In genomic region chr15:97830253-97830787, GRCm38 (mm10) we compare ENCODE assay signal across 7 mouse cellular contexts. TPM values are rescaled to one million over a fixed set of nuclear protein-coding genes. Genes with fewer than 3 reads are reported as not detected.
DNase-seq lines count a peak whose midpoint lies in the region; ATAC-seq lines count a peak whose summit lies in the region.

No protein-coding gene starts in this region.

- peak; percentile 17; the same call in 1 of the 2 replicates for ATAC-seq in neural tube, embryonic 11.5 days (ENCODE audit: insufficient read depth, low FRiP score, low TSS enrichment)
- ATAC-seq in embryonic facial prominence, embryonic 14.5 days (ENCODE audit: low read depth), result peak; percentile 3; the same call in 1 of the 2 replicates
- ATAC-seq in hindbrain, embryonic 13.5 days (ENCODE audit: low FRiP score), result no peak; the same call in 1 of the 2 replicates
- ATAC-seq in granulocyte monocyte progenitor cell, adult 5-6 weeks (replicated peaks; ENCODE audit: poor library complexity, severe bottlenecking), result no peak

- H3K27ac ChIP-seq in neural tube, embryonic 11.5 days (ENCODE audit: low read depth, low read length), result peak overlapping the region; percentile 93
- H3K27ac ChIP-seq in embryonic facial prominence, embryonic 14.5 days (replicated peaks; ENCODE audit: low read depth, low read length), result peak overlapping the region; percentile 98
- H3K27ac ChIP-seq in hindbrain, embryonic 13.5 days, result peak overlapping the region; percentile 98
- H3K27ac ChIP-seq in midbrain, embryonic 10.5 days (replicated peaks), result peak overlapping the region; percentile 100

- H3K4me2 ChIP-seq in neural tube, embryonic 11.5 days (ENCODE audit: low read depth), result peak overlapping the region; percentile 79
- peak overlapping the region; percentile 74 for H3K4me2 ChIP-seq in embryonic facial prominence, embryonic 14.5 days (ENCODE audit: low read depth, low read length)
- H3K4me2 ChIP-seq in hindbrain, embryonic 13.5 days, result peak overlapping the region; percentile 72

- no peak for DNase-seq in neural tube, embryonic 11.5 days (ENCODE audit: low spot score)
- no peak for DNase-seq in neural tube, embryonic 10.5 days (ENCODE audit: extremely low spot score, low spot score)
- no peak for DNase-seq in embryonic facial prominence, embryonic 14.5 days (ENCODE audit: low spot score)
- peak; percentile 38 for DNase-seq in midbrain, embryonic 10.5 days (ENCODE audit: low spot score)
- DNase-seq in adrenal gland, adult 18-20 months (ENCODE audit: low spot score in 2 of 2), result no peak

- H3K4me3 ChIP-seq in neural tube, embryonic 11.5 days (ENCODE audit: low read depth, low read length), result peak overlapping the region; percentile 93
- peak overlapping the region; percentile 89 for H3K4me3 ChIP-seq in embryonic facial prominence, embryonic 14.5 days (ENCODE audit: low read depth, low read length)
- H3K4me3 ChIP-seq in hindbrain, embryonic 13.5 days, result peak overlapping the region; percentile 89
- peak overlapping the region; percentile 95 for H3K4me3 ChIP-seq in midbrain, embryonic 10.5 days

- no peaks in the 10 kb centered on the region for H3K9me3 ChIP-seq in neural tube, embryonic 11.5 days (ENCODE audit: control insufficient read depth, low read length)
- no peaks in the 10 kb centered on the region for H3K9me3 ChIP-seq in embryonic facial prominence, embryonic 14.5 days (ENCODE audit: control insufficient read depth, low read length)
- H3K9me3 ChIP-seq in hindbrain, embryonic 13.5 days, result no peaks in the 10 kb centered on the region
- no peaks in the 10 kb centered on the region for H3K9me3 ChIP-seq in midbrain, embryonic 10.5 days (replicated peaks)

- no peaks in the 10 kb centered on the region for H3K36me3 ChIP-seq in neural tube, embryonic 11.5 days (ENCODE audit: control insufficient read depth, insufficient read depth, low read length)
- H3K36me3 ChIP-seq in embryonic facial prominence, embryonic 14.5 days (ENCODE audit: control insufficient read depth, insufficient read depth, low read length), result no peaks in the 10 kb centered on the region
- no peaks in the 10 kb centered on the region; the same call in 1 of the 2 replicates for H3K36me3 ChIP-seq in hindbrain, embryonic 13.5 days
- peaks cover 3% of the 10 kb centered on the region; the same call in 1 of the 2 replicates for H3K36me3 ChIP-seq in midbrain, embryonic 10.5 days

- H3K9ac ChIP-seq in neural tube, embryonic 11.5 days (ENCODE audit: low read length), result peak overlapping the region; percentile 97
- peak overlapping the region; percentile 97 for H3K9ac ChIP-seq in embryonic facial prominence, embryonic 14.5 days (ENCODE audit: low read depth, low read length)
- peak overlapping the region; percentile 99 for H3K9ac ChIP-seq in hindbrain, embryonic 13.5 days

- 14% methylated on average over 12 of the region's 12 CpGs for WGBS in neural tube, embryonic 11.5 days
- 12% methylated on average over 10 of the region's 12 CpGs for WGBS in embryonic facial prominence, embryonic 14.5 days
- WGBS in hindbrain, embryonic 13.5 days, result 11% methylated on average over 12 of the region's 12 CpGs
- 9% methylated on average over 12 of the region's 12 CpGs for WGBS in midbrain, embryonic 10.5 days

- H3K27me3 ChIP-seq in neural tube, embryonic 11.5 days (ENCODE audit: control insufficient read depth, insufficient read depth, low read length), result no peaks in the 10 kb centered on the region
- no peaks in the 10 kb centered on the region for H3K27me3 ChIP-seq in embryonic facial prominence, embryonic 14.5 days (replicated peaks; ENCODE audit: control insufficient read depth, insufficient read depth, low read length)
- 0 out of 2 replicates have a peak, but pooled peaks cover 4% of the 10 kb centered on the region for H3K27me3 ChIP-seq in hindbrain, embryonic 13.5 days
- peaks cover 38% of the 10 kb centered on the region for H3K27me3 ChIP-seq in midbrain, embryonic 10.5 days (ENCODE audit: low read depth, poor library complexity, severe bottlenecking)

- peaks cover 26% of the 10 kb centered on the region for H3K4me1 ChIP-seq in neural tube, embryonic 11.5 days (ENCODE audit: control insufficient read depth, insufficient read depth, low read length)
- H3K4me1 ChIP-seq in embryonic facial prominence, embryonic 14.5 days (ENCODE audit: control insufficient read depth, insufficient read depth, low read length), result peaks cover 47% of the 10 kb centered on the region
- H3K4me1 ChIP-seq in hindbrain, embryonic 13.5 days (replicated peaks), result peaks cover 70% of the 10 kb centered on the region
- peaks cover 73% of the 10 kb centered on the region for H3K4me1 ChIP-seq in midbrain, embryonic 10.5 days

RNA-seq across cellular contexts. Expression of gene Hdac7, which starts 14.0 kb away (rescaled TPM):
- 21.0 and 23.2 TPM in 2 replicates for polyA plus RNA-seq in neural tube, embryonic 11.5 days (2014; fragmentation: Nextera tagmentation; extraction: Ambion mirVana)
- 30.8 and 31.7 TPM in 2 replicates for polyA plus RNA-seq in embryonic facial prominence, embryonic 14.5 days (2014; fragmentation: Nextera tagmentation; extraction: Ambion mirVana)
- polyA plus RNA-seq in hindbrain, embryonic 13.5 days (2015; fragmentation: Nextera tagmentation; extraction: Ambion mirVana), result 27.9 and 28.1 TPM in 2 replicates
- 23.9 and 24.7 TPM in 2 replicates for polyA plus RNA-seq in midbrain, embryonic 10.5 days (2016; fragmentation: Nextera tagmentation; extraction: Ambion mirVana)
- total RNA-seq in granulocyte monocyte progenitor cell, adult 5-6 weeks (2014; fragmentation: Nextera tagmentation), result 33.3 and 52.1 TPM in 2 replicates
- total RNA-seq in granulocyte monocyte progenitor cell, adult 5-6 weeks (2017), result 3.5 and 6.1 TPM in 2 replicates
- 10 to 100 TPM; 29.7 to 55.2 TPM for total RNA-seq in adrenal gland, adult 18-20 months (2021)

RNA-seq across cellular contexts. Expression of gene Slc48a1, which starts 52.0 kb away (rescaled TPM):
- 29.2 and 29.3 TPM in 2 replicates for polyA plus RNA-seq in neural tube, embryonic 11.5 days (2014; fragmentation: Nextera tagmentation; extraction: Ambion mirVana)
- 37.5 and 41.9 TPM in 2 replicates for polyA plus RNA-seq in embryonic facial prominence, embryonic 14.5 days (2014; fragmentation: Nextera tagmentation; extraction: Ambion mirVana)
- 59.8 and 62.9 TPM in 2 replicates for polyA plus RNA-seq in hindbrain, embryonic 13.5 days (2015; fragmentation: Nextera tagmentation; extraction: Ambion mirVana)
- polyA plus RNA-seq in midbrain, embryonic 10.5 days (2016; fragmentation: Nextera tagmentation; extraction: Ambion mirVana), result 30.5 and 36.3 TPM in 2 replicates
- 97.0 and 99.2 TPM in 2 replicates for total RNA-seq in granulocyte monocyte progenitor cell, adult 5-6 weeks (2014; fragmentation: Nextera tagmentation)
- 67.6 and 71.6 TPM in 2 replicates for total RNA-seq in granulocyte monocyte progenitor cell, adult 5-6 weeks (2017)
- 100 to 1,000 TPM; 114 to 139 TPM for total RNA-seq in adrenal gland, adult 18-20 months (2021)

Comparison
In these comparisons a context has a peak if more than half of its experiments do, and no peak if none do; other contexts are left out.
1. ATAC-seq: peak in neural tube, embryonic 11.5 days (single experiment) and embryonic facial prominence, embryonic 14.5 days (single experiment); none in hindbrain, embryonic 13.5 days (single experiment) and granulocyte monocyte progenitor cell, adult 5-6 weeks (single experiment).
2. Peak in every context shown above with its lines, with median percentiles within 50 percentile points of each other: H3K27ac ChIP-seq, H3K4me2 ChIP-seq, H3K4me3 ChIP-seq and H3K9ac ChIP-seq.